Mouse (Mus musculus) right cerebral cortex, adult 18-20 months (tissue): ENCODE data around the gene Mad2l2.
"Not testable (repeated sequence)": the region's sequence is repeated elsewhere in the genome, so short reads cannot be mapped to it uniquely, and the experiment has no call there.

Source experiments
- DNase-seq: peaks from one replicate; pipeline ENCODE4 v3.0.0; 2022; ENCODE audit warnings: mixed read lengths

Gene Mad2l2

GRCm38 (mm10) chr4:148176603-148177002 is 46.4 kb downstream of the Mad2l2 start:
- DNase-seq, result not testable (repeated sequence)

GRCm38 (mm10) chr4:148177716-148178115 is 47.5 kb downstream of the Mad2l2 start:
- no peak for DNase-seq

DNA sequence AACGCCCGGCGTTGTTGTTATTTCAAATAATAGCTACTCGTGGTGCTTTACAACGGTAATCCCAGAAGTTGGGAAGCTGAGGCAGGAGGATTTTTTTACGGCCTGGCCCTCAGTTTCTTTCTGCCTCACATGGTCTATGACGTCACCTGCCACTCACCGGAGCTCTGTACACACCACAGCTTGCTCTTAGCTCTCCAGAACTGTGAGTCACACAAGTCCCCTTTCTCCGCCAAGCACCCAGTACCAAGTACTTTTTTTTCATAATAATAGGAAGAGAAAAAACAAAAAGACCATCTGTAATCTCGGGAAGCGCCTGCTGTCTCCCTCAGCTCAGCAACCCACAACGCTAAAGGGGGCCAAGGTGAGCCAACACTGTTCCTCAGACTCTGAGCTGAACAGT is 51.3 kb downstream of the Mad2l2 start:
- no peak for DNase-seq

DNA sequence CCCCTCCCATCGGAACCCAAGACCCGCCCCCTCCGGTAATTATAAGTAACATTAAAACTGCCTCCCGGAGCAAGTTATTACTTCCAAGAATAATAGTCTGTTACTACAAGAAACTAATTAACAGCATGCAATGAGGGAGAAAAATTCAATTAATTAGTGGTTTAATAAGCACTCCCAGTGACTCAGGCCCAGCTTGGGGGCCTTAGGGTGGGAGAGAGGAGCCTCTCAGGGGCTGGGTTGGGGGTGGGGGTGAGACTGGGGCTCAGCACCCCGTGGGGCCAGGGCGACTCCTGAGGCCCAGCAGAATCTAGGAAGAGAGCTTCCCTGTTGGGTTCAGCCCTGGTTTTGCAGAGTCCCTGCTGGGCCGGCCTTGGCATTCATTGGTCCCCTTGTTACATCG is 52.2 kb downstream of the Mad2l2 start:
- DNase-seq, result no peak

DNA sequence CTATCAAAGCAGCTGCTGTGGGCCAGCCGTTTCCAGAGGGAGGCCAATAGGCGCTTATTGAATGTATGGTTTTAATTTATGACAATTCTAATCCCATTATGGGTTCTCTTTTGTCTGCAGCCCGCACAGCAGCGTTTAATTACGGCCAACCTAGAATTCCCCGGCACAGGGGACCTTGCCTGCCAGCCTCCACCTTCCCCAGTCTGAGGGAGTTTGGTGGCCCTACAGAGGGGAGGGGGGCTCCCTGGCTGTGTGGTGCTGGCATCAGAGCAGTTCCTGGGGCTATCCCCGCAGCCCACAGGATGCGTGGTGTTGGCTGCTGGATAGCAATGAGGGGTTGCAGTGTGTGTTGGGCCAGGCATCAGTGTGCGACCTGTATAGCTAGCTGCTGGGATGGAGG is 54.4 kb downstream of the Mad2l2 start:
- DNase-seq, result no peak

- no peak for DNase-seq
These were observed 55.6 kb downstream of the Mad2l2 start for GRCm38 (mm10) chr4:148185819-148186218.

- not testable (repeated sequence) for DNase-seq
These were observed 58.6 kb downstream of the Mad2l2 start for GRCm38 (mm10) chr4:148188767-148189166.

GRCm38 (mm10) chr4:148192707-148193245 is 62.6 kb downstream of the Mad2l2 start:
- DNase-seq, result no peak

- DNase-seq, result no peak
These were observed 64.2 kb downstream of the Mad2l2 start for GRCm38 (mm10) chr4:148194400-148194799.
